Mouse (Mus musculus) midbrain, embryonic 12.5 days (tissue): ENCODE measurements around the gene Thsd4. TPM values are rescaled to one million over a fixed set of nuclear protein-coding genes. Genes with fewer than 3 reads are reported as not detected.

Source experiments
- ATAC-seq: fragments of 200-750 bp; cut with Nextera tagmentation; 2 replicates; pipeline ENCODE4 v1.8.0; 2017; ENCODE audit warnings: low read depth, moderate TSS enrichment, moderate library complexity; ENCODE audit not compliant: low FRiP score
- H3K27ac ChIP-seq: fragments of 300-500 bp; sonication (generic); replicated peaks from 2 replicates; pipeline ENCODE4 v1.5.1; 2016; ENCODE audit warnings: mild to moderate bottlenecking
- H3K27me3 ChIP-seq: fragments of 300-500 bp; sonication (generic); 2 replicates; pipeline ENCODE4 v1.6.1; 2016; ENCODE audit warnings: mild to moderate bottlenecking
- H3K36me3 ChIP-seq: fragments of 300-500 bp; sonication (generic); 2 replicates; pipeline ENCODE4 v1.6.1; 2016
- H3K4me1 ChIP-seq: fragments of 300-500 bp; sonication (generic); 2 replicates; pipeline ENCODE4 v1.6.1; 2016
- H3K4me2 ChIP-seq: fragments of 300-500 bp; sonication (generic); replicated peaks from 2 replicates; pipeline ENCODE4 v1.6.1; 2016; ENCODE audit warnings: mild to moderate bottlenecking, moderate library complexity
- H3K4me3 ChIP-seq: fragments of 300-500 bp; sonication (generic); 2 replicates; pipeline ENCODE4 v1.5.1; 2016; ENCODE audit warnings: mild to moderate bottlenecking
- H3K9ac ChIP-seq: fragments of 300-500 bp; sonication (generic); replicated peaks from 2 replicates; pipeline ENCODE4 v1.6.1; 2016; ENCODE audit warnings: mild to moderate bottlenecking, moderate library complexity
- H3K9me3 ChIP-seq: fragments of 300-500 bp; sonication (generic); 2 replicates; pipeline ENCODE4 v1.6.1; 2016; ENCODE audit warnings: mild to moderate bottlenecking
- WGBS: fragments of 180-500 bp; shearing (Covaris S2); methylation state at CpG from one replicate; pipeline ENCODE4 v1.1.7; 2016; 5-methylcytosine and 5-hydroxymethylcytosine counted together
- polyA plus RNA-seq: library from polyadenylated mRNA; unstranded; fragments of >200 nt; fragmentation: Nextera tagmentation; extraction: Ambion mirVana; gene quantifications from 2 replicates; pipeline ENCODE4 v1.2.1, GENCODE M21; 2016

Thsd4 gene
- polyA plus RNA-seq, 1 experiment from 2014 or later, result 12.8 TPM

- Histone ChIP-seq H3K27ac (no peak overlapping the region), H3K9me3 (no peaks in the 10 kb centered on the region), H3K4me3 (no peak overlapping the region), H3K4me2 (no peak overlapping the region), H3K36me3 (no peaks in the 10 kb centered on the region), H3K4me1 (peaks cover 21% of the 10 kb centered on the region), H3K27me3 (0 out of 2 replicates have a peak, but pooled peaks cover 5% of the 10 kb centered on the region), H3K9ac (no peak overlapping the region)
- ATAC-seq, result no peak
- 93% methylated on average over 6 of the region's 6 CpGs for WGBS
Observed at GRCm38 (mm10) chr9:60143816-60144215, 378.0 kb downstream of the Thsd4 start.

GRCm38 (mm10) chr9:60141081-60141514, 380.7 kb downstream of the Thsd4 start:
- no peak overlapping the region for H3K27ac ChIP-seq
- H3K9me3 ChIP-seq, result no peaks in the 10 kb centered on the region
- H3K4me2 ChIP-seq, result no peak overlapping the region
- no peak overlapping the region for H3K9ac ChIP-seq
- 32% methylated on average over 7 of the region's 7 CpGs for WGBS
- no peak for ATAC-seq
- no peak overlapping the region for H3K4me3 ChIP-seq
- 0 out of 2 replicates have a peak, but pooled peaks cover 5% of the 10 kb centered on the region for H3K27me3 ChIP-seq
- peaks cover 14% of the 10 kb centered on the region for H3K4me1 ChIP-seq
- no peaks in the 10 kb centered on the region for H3K36me3 ChIP-seq

- Histone ChIP-seq H3K9me3 (no peaks in the 10 kb centered on the region), H3K4me1 (peaks cover 14% of the 10 kb centered on the region), H3K36me3 (no peaks in the 10 kb centered on the region), H3K27ac (no peak overlapping the region), H3K27me3 (0 out of 2 replicates have a peak, but pooled peaks cover 5% of the 10 kb centered on the region), H3K9ac (no peak overlapping the region), H3K4me3 (no peak overlapping the region), H3K4me2 (no peak overlapping the region)
- 35% methylated on average over 6 of the region's 6 CpGs for WGBS
- ATAC-seq, result no peak
Observed at GRCm38 (mm10) chr9:60140411-60140810, 381.4 kb downstream of the Thsd4 start.

- Histone ChIP-seq H3K9ac (no peak overlapping the region), H3K27ac (no peak overlapping the region), H3K9me3 (no peaks in the 10 kb centered on the region), H3K4me2 (no peak overlapping the region), H3K27me3 (0 out of 2 replicates have a peak, but pooled peaks cover 5% of the 10 kb centered on the region), H3K36me3 (no peaks in the 10 kb centered on the region), H3K4me1 (peaks cover 14% of the 10 kb centered on the region), H3K4me3 (no peak overlapping the region)
- ATAC-seq, result no peak
- whole genome bisulfite sequencing, result 80% methylated on average over 10 of the region's 10 CpGs
Observed at GRCm38 (mm10) chr9:60139446-60139845, 382.4 kb downstream of the Thsd4 start.

GRCm38 (mm10) chr9:60129235-60129991, 392.4 kb downstream of the Thsd4 start:
- Histone ChIP-seq H3K36me3 (no peaks in the 10 kb centered on the region), H3K9ac (no peak overlapping the region), H3K27me3 (no peaks in the 10 kb centered on the region), H3K27ac (no peak overlapping the region), H3K4me2 (no peak overlapping the region), H3K9me3 (no peaks in the 10 kb centered on the region), H3K4me3 (no peak overlapping the region), H3K4me1 (peaks cover 9% of the 10 kb centered on the region; the same call in 1 of the 2 replicates)
- no peak for ATAC-seq
- WGBS, result 80% methylated on average over 6 of the region's 6 CpGs

GRCm38 (mm10) chr9:60126961-60127360, 394.9 kb downstream of the Thsd4 start:
- no peaks in the 10 kb centered on the region for H3K36me3 ChIP-seq
- H3K9ac ChIP-seq, result no peak overlapping the region
- H3K4me2 ChIP-seq, result no peak overlapping the region
- H3K27me3 ChIP-seq, result no peaks in the 10 kb centered on the region
- H3K4me3 ChIP-seq, result no peak overlapping the region
- no peaks in the 10 kb centered on the region for H3K9me3 ChIP-seq
- WGBS, result 68% methylated on average over 5 of the region's 5 CpGs
- no peak overlapping the region for H3K27ac ChIP-seq
- H3K4me1 ChIP-seq, result peaks cover 10% of the 10 kb centered on the region; the same call in 1 of the 2 replicates
- no peak for ATAC-seq

- WGBS, result 69% methylated on average over 9 of the region's 9 CpGs
- H3K4me3 ChIP-seq, result no peak overlapping the region
- peaks cover 10% of the 10 kb centered on the region; the same call in 1 of the 2 replicates for H3K4me1 ChIP-seq
- no peaks in the 10 kb centered on the region for H3K27me3 ChIP-seq
- H3K9ac ChIP-seq, result no peak overlapping the region
- no peaks in the 10 kb centered on the region for H3K36me3 ChIP-seq
- H3K27ac ChIP-seq, result 0 out of 2 replicates have a peak overlapping the region, but pooled peaks have one; percentile 7
- no peak overlapping the region for H3K4me2 ChIP-seq
- no peaks in the 10 kb centered on the region for H3K9me3 ChIP-seq
- ATAC-seq, result no peak
Observed at GRCm38 (mm10) chr9:60124102-60124501, 397.7 kb downstream of the Thsd4 start.

GRCm38 (mm10) chr9:60123066-60123465, 398.8 kb downstream of the Thsd4 start:
- H3K4me2 ChIP-seq, result no peak overlapping the region
- no peak overlapping the region for H3K9ac ChIP-seq
- H3K36me3 ChIP-seq, result no peaks in the 10 kb centered on the region
- WGBS, result 82% methylated on average over 1 of the region's 1 CpGs
- no peak overlapping the region for H3K4me3 ChIP-seq
- H3K27me3 ChIP-seq, result no peaks in the 10 kb centered on the region
- no peak for ATAC-seq
- H3K9me3 ChIP-seq, result no peaks in the 10 kb centered on the region
- H3K4me1 ChIP-seq, result peaks cover 10% of the 10 kb centered on the region; the same call in 1 of the 2 replicates
- no peak overlapping the region for H3K27ac ChIP-seq

GRCm38 (mm10) chr9:60119846-60120245, 402.0 kb downstream of the Thsd4 start:
- Histone ChIP-seq H3K27me3 (no peaks in the 10 kb centered on the region), H3K4me3 (no peak overlapping the region), H3K9me3 (no peaks in the 10 kb centered on the region), H3K27ac (no peak overlapping the region), H3K4me2 (no peak overlapping the region), H3K4me1 (0 out of 2 replicates have a peak, but pooled peaks cover 4% of the 10 kb centered on the region), H3K9ac (no peak overlapping the region), H3K36me3 (no peaks in the 10 kb centered on the region)
- ATAC-seq, result no peak
- 74% methylated on average over 7 of the region's 7 CpGs for WGBS

- Histone ChIP-seq H3K27me3 (no peaks in the 10 kb centered on the region), H3K4me2 (no peak overlapping the region), H3K4me3 (no peak overlapping the region), H3K4me1 (no peaks in the 10 kb centered on the region), H3K36me3 (no peaks in the 10 kb centered on the region), H3K27ac (no peak overlapping the region), H3K9ac (no peak overlapping the region), H3K9me3 (no peaks in the 10 kb centered on the region)
- no peak for ATAC-seq
- 80% methylated on average over 7 of the region's 7 CpGs for WGBS
Observed at GRCm38 (mm10) chr9:60117831-60118230, 404.0 kb downstream of the Thsd4 start.

GRCm38 (mm10) chr9:60115711-60116247, 406.1 kb downstream of the Thsd4 start:
- Histone ChIP-seq H3K27ac (no peak overlapping the region), H3K4me2 (no peak overlapping the region), H3K27me3 (no peaks in the 10 kb centered on the region), H3K36me3 (no peaks in the 10 kb centered on the region), H3K4me1 (no peaks in the 10 kb centered on the region), H3K9ac (no peak overlapping the region), H3K9me3 (no peaks in the 10 kb centered on the region), H3K4me3 (no peak overlapping the region)
- 70% methylated on average over 6 of the region's 6 CpGs for WGBS
- no peak for ATAC-seq

GRCm38 (mm10) chr9:60115306-60115705, 406.5 kb downstream of the Thsd4 start:
- WGBS, result 91% methylated on average over 9 of the region's 9 CpGs
- no peak overlapping the region for H3K4me2 ChIP-seq
- no peaks in the 10 kb centered on the region for H3K4me1 ChIP-seq
- no peaks in the 10 kb centered on the region for H3K9me3 ChIP-seq
- no peaks in the 10 kb centered on the region for H3K27me3 ChIP-seq
- ATAC-seq, result no peak
- H3K4me3 ChIP-seq, result no peak overlapping the region
- H3K27ac ChIP-seq, result no peak overlapping the region
- no peaks in the 10 kb centered on the region for H3K36me3 ChIP-seq
- H3K9ac ChIP-seq, result no peak overlapping the region
